Mouse (Mus musculus) bone marrow, adult 2 months (tissue): ENCODE measurements around the gene Cd3g.

Source experiments
- CTCF ChIP-seq: fragments of 200-500 bp; IDR thresholded peaks from 2 replicates; pipeline ENCODE4 v1.5.1; 2011; ENCODE audit warnings: low read length, control low read depth; ENCODE audit not compliant: control insufficient read depth, insufficient read depth
- POLR2A ChIP-seq: fragments of 200-500 bp; IDR thresholded peaks from 2 replicates; pipeline ENCODE4 v1.6.1; 2011; ENCODE audit warnings: low read depth, mild to moderate bottlenecking, control low read depth, low read length, borderline replicate concordance; ENCODE audit not compliant: control insufficient read depth

GRCm38 (mm10) chr9:44985721-44986161 lies 5.5 kb upstream of the Cd3g start:
- TF ChIP-seq POLR2A = no peak
- TF ChIP-seq CTCF = no peak
